Mouse (Mus musculus) forebrain, embryonic 11.5 days (tissue): ENCODE data around the gene Lmna. TPM values are rescaled to one million over a fixed set of nuclear protein-coding genes. Genes with fewer than 3 reads are reported as not detected.
A peak's percentile ranks its signal among the peaks of the same experiment; 100 is the strongest.

Source experiments
- ATAC-seq: fragments of 200-750 bp; cut with Nextera tagmentation; replicated peaks from 2 replicates; pipeline ENCODE4 v1.8.0; 2017; ENCODE audit warnings: moderate TSS enrichment; ENCODE audit not compliant: low FRiP score
- DNase-seq: peaks from one replicate; pipeline ENCODE4 v3.0.0-alpha.2; 2017; ENCODE audit warnings: low spot score
- H3K27ac ChIP-seq: fragments of 300-500 bp; sonication (generic); 2 replicates; pipeline ENCODE4 v1.5.1; 2014; ENCODE audit warnings: low read depth, low read length
- H3K27me3 ChIP-seq: fragments of 300-500 bp; sonication (generic); 2 replicates; pipeline ENCODE4 v1.6.1; 2014; ENCODE audit warnings: mild to moderate bottlenecking, low read length, mixed read lengths; ENCODE audit not compliant: control insufficient read depth, insufficient read depth
- H3K36me3 ChIP-seq: fragments of 300-500 bp; sonication (generic); 2 replicates; pipeline ENCODE4 v1.6.1; 2014; ENCODE audit warnings: mild to moderate bottlenecking, low read length, moderate library complexity, mixed read lengths; ENCODE audit not compliant: control insufficient read depth, insufficient read depth
- H3K4me1 ChIP-seq: fragments of 300-500 bp; sonication (generic); replicated peaks from 2 replicates; pipeline ENCODE4 v1.6.1; 2014; ENCODE audit warnings: low read length, mixed read lengths; ENCODE audit not compliant: control insufficient read depth, insufficient read depth
- H3K4me2 ChIP-seq: fragments of 300-500 bp; sonication (generic); 2 replicates; pipeline ENCODE4 v1.6.1; 2014; ENCODE audit warnings: low read depth, mild to moderate bottlenecking, low read length, moderate library complexity, mixed read lengths; ENCODE audit not compliant: severe bottlenecking
- H3K4me3 ChIP-seq: fragments of 300-500 bp; sonication (generic); 2 replicates; pipeline ENCODE4 v1.5.1; 2014; ENCODE audit warnings: low read depth, low read length
- H3K9ac ChIP-seq: fragments of 300-500 bp; sonication (generic); 2 replicates; pipeline ENCODE4 v1.6.1; 2014; ENCODE audit warnings: low read length
- H3K9me3 ChIP-seq: fragments of 300-500 bp; sonication (generic); 2 replicates; pipeline ENCODE4 v1.6.1; 2016; ENCODE audit warnings: low read length, mixed read lengths; ENCODE audit not compliant: control insufficient read depth
- WGBS: fragments of 180-500 bp; shearing (Covaris S2); extraction: QIAGEN DNeasy Blood & Tissue Kit; methylation state at CpG from one replicate; pipeline ENCODE4 v1.1.7; 2014; 5-methylcytosine and 5-hydroxymethylcytosine counted together
- microRNA counts: library from miRNA; unstranded; fragments of <30 nt; microRNA quantifications from one replicate; lab custom pipeline; 2015
- microRNA-seq: library from miRNA; unstranded; fragments of <30 nt; microRNA quantifications from one replicate; pipeline ENCODE4, GENCODE M21; 2016; ENCODE audit not compliant: insufficient number of aligned reads
- polyA plus RNA-seq: library from polyadenylated mRNA; unstranded; fragments of >200 nt; fragmentation: Nextera tagmentation; extraction: Ambion mirVana; gene quantifications from 2 replicates; pipeline ENCODE4 v1.2.1, GENCODE M21; 2014

The Lmna gene
- polyA plus RNA-seq, 1 experiment from 2014 or later, result 19.4 TPM

GRCm38 (mm10) chr3:88437454-88437853, 72.3 kb downstream of the Lmna start:
- H3K9me3 ChIP-seq, result no peaks in the 10 kb centered on the region
- no peak for ATAC-seq
- WGBS, result 80% methylated on average over 10 of the region's 10 CpGs
- H3K4me3 ChIP-seq, result no peak overlapping the region
- H3K27me3 ChIP-seq, result no peaks in the 10 kb centered on the region
- H3K4me1 ChIP-seq, result peaks cover 9% of the 10 kb centered on the region; the same call in 1 of the 2 replicates
- no peak for DNase-seq
- H3K4me2 ChIP-seq, result peak overlapping the region; percentile 53; the same call in 1 of the 2 replicates
- no peak overlapping the region for H3K27ac ChIP-seq
- no peaks in the 10 kb centered on the region for H3K36me3 ChIP-seq
- H3K9ac ChIP-seq, result peak overlapping the region; percentile 48

GRCm38 (mm10) chr3:88436395-88437201, 73.2 kb downstream of the Lmna start:
- Histone ChIP-seq H3K36me3 (no peaks in the 10 kb centered on the region), H3K9me3 (no peaks in the 10 kb centered on the region), H3K4me1 (peaks cover 9% of the 10 kb centered on the region; the same call in 1 of the 2 replicates), H3K4me2 (peak overlapping the region; percentile 53), H3K27ac (no peak overlapping the region), H3K4me3 (peak overlapping the region; percentile 30), H3K9ac (peak overlapping the region; percentile 48), H3K27me3 (no peaks in the 10 kb centered on the region)
- DNase-seq, result peak; percentile 86
- peak; percentile 88 for ATAC-seq
- 12% methylated on average over 29 of the region's 29 CpGs for WGBS

GRCm38 (mm10) chr3:88435515-88435914, 74.2 kb downstream of the Lmna start:
- no peak for ATAC-seq
- 74% methylated on average over 10 of the region's 10 CpGs for WGBS
- Histone ChIP-seq H3K4me1 (peaks cover 9% of the 10 kb centered on the region; the same call in 1 of the 2 replicates), H3K27ac (no peak overlapping the region), H3K36me3 (no peaks in the 10 kb centered on the region), H3K4me2 (no peak overlapping the region), H3K4me3 (no peak overlapping the region), H3K9me3 (no peaks in the 10 kb centered on the region), H3K9ac (no peak overlapping the region), H3K27me3 (no peaks in the 10 kb centered on the region)
- no peak for DNase-seq

MicroRNAs encoded within 50 kb of the gene (microRNA counts, 519-probe panel; counts per million panel counts)
- microRNA mmu-miR-1905 (lab: Ali Mortazavi, UCI), result 31.2 counts per million

Small RNAs within 50 kb of the gene (microRNA-seq; reads per million reads assigned to microRNA genes)
- gene Mir1905 (not detected), gene Mir7011 (not detected)

Other genes starting within 250 kb of the Lmna start
- gene Gm38392, start 222.7 kb downstream of the Lmna start, polyA plus RNA-seq, result 0.16 TPM in 1 of 2 replicates, not detected in the other
- gene Tsacc, start 213.0 kb downstream of the Lmna start, polyA plus RNA-seq, result 10.4 and 12.2 TPM in 2 replicates
- gene Cct3, start 212.8 kb downstream of the Lmna start, polyA plus RNA-seq, result 725 and 780 TPM in 2 replicates
- gene Glmp, start 184.9 kb downstream of the Lmna start, polyA plus RNA-seq, result 77.2 and 87.2 TPM in 2 replicates
- 1.6 and 2.7 TPM in 2 replicates for gene Tmem79, start 173.8 kb downstream of the Lmna start, polyA plus RNA-seq
- 70.6 and 75.4 TPM in 2 replicates for gene Smg5, start 173.7 kb downstream of the Lmna start, polyA plus RNA-seq
- 1.1 and 1.2 TPM in 2 replicates for gene Paqr6, start 145.4 kb downstream of the Lmna start, polyA plus RNA-seq
- gene Bglap3, start 137.2 kb downstream of the Lmna start, polyA plus RNA-seq, result not detected in 2 replicates
- gene Bglap2, start 131.3 kb downstream of the Lmna start, polyA plus RNA-seq, result not detected in 2 replicates
- gene Bglap, start 125.5 kb downstream of the Lmna start, polyA plus RNA-seq, result not detected in 2 replicates
- 141 and 158 TPM in 2 replicates for gene Pmf1, start 99.6 kb downstream of the Lmna start, polyA plus RNA-seq
- gene Slc25a44, start 84.8 kb downstream of the Lmna start, polyA plus RNA-seq, result 22.6 and 23.1 TPM in 2 replicates
- 9.3 and 10.3 TPM in 2 replicates for gene Sema4a, start 48.8 kb downstream of the Lmna start, polyA plus RNA-seq
- gene Mex3a, start 22.4 kb upstream of the Lmna start, polyA plus RNA-seq, result 44.4 and 46.2 TPM in 2 replicates
- 0.43 and 1.1 TPM in 2 replicates for gene Rab25, start 38.3 kb upstream of the Lmna start, polyA plus RNA-seq
- gene Lamtor2, start 43.1 kb upstream of the Lmna start, polyA plus RNA-seq, result 89.3 and 96.0 TPM in 2 replicates
- gene Ubqln4, start 43.8 kb upstream of the Lmna start, polyA plus RNA-seq, result 89.2 and 95.0 TPM in 2 replicates
- gene Ssr2, start 65.9 kb upstream of the Lmna start, polyA plus RNA-seq, result 142 and 148 TPM in 2 replicates
- gene Arhgef2, start 96.0 kb upstream of the Lmna start, polyA plus RNA-seq, result 118 and 123 TPM in 2 replicates
- not detected in 2 replicates for gene Rxfp4, start 143.2 kb upstream of the Lmna start, polyA plus RNA-seq
- gene Khdc4, start 175.8 kb upstream of the Lmna start, polyA plus RNA-seq, result 111 and 116 TPM in 2 replicates
- gene Rit1, start 206.9 kb upstream of the Lmna start, polyA plus RNA-seq, result 37.9 and 43.4 TPM in 2 replicates